Mouse (Mus musculus) embryo, embryonic 11 days (tissue): ENCODE measurements around the gene Capn13.
A peak's percentile ranks its signal among the peaks of the same experiment; 100 is the strongest.

Source experiments
- DNase-seq: peaks from one replicate; pipeline ENCODE4 v3.0.0-alpha.2; 2015

Gene Capn13

GRCm38 (mm10) chr17:73400862-73401261 is at the start of gene Capn13:
Capn13 (minus strand) TSS chr17:73400866.
- no peak for DNase-seq

- DNase-seq: no peak
These were observed 48.4 kb upstream of the Capn13 start for GRCm38 (mm10) chr17:73449104-73449503.

GRCm38 (mm10) chr17:73440798-73441197 is 40.1 kb upstream of the Capn13 start:
- DNase-seq: no peak

- no peak for DNase-seq
These were observed 31.9 kb upstream of the Capn13 start for GRCm38 (mm10) chr17:73432564-73433006.

- DNase-seq: no peak
These were observed 31.4 kb upstream of the Capn13 start for GRCm38 (mm10) chr17:73432058-73432457.

GRCm38 (mm10) chr17:73417382-73417781 is 16.7 kb upstream of the Capn13 start:
- DNase-seq: peak; percentile 32

- DNase-seq: no peak
These were observed 15.6 kb upstream of the Capn13 start for GRCm38 (mm10) chr17:73416181-73416795.

GRCm38 (mm10) chr17:73411817-73412216 is 11.2 kb upstream of the Capn13 start:
- DNase-seq: no peak

GRCm38 (mm10) chr17:73401272-73401671 is 606 bp upstream of the Capn13 start:
- DNase-seq: no peak

- DNase-seq: no peak
These were observed 1.5 kb downstream of the Capn13 start for GRCm38 (mm10) chr17:73399136-73399535.

- no peak for DNase-seq
These were observed 7.3 kb downstream of the Capn13 start for GRCm38 (mm10) chr17:73393361-73393760.

GRCm38 (mm10) chr17:73391771-73392170 is 8.9 kb downstream of the Capn13 start:
- no peak for DNase-seq

GRCm38 (mm10) chr17:73390191-73391089 is 10.2 kb downstream of the Capn13 start:
- DNase-seq: no peak

GRCm38 (mm10) chr17:73389336-73389735 is 11.3 kb downstream of the Capn13 start:
- no peak for DNase-seq

- DNase-seq: no peak
These were observed 14.1 kb downstream of the Capn13 start for GRCm38 (mm10) chr17:73386581-73386980.

- no peak for DNase-seq
These were observed 14.7 kb downstream of the Capn13 start for GRCm38 (mm10) chr17:73385940-73386339.

- no peak for DNase-seq
These were observed 18.2 kb downstream of the Capn13 start for GRCm38 (mm10) chr17:73382327-73383014.

GRCm38 (mm10) chr17:73381681-73382080 is 19.0 kb downstream of the Capn13 start:
- DNase-seq: no peak

- DNase-seq: no peak
These were observed 22.7 kb downstream of the Capn13 start for GRCm38 (mm10) chr17:73377778-73378484.

GRCm38 (mm10) chr17:73367334-73367733 is 33.3 kb downstream of the Capn13 start:
- DNase-seq: no peak

- DNase-seq: peak; percentile 1
These were observed 39.6 kb downstream of the Capn13 start for GRCm38 (mm10) chr17:73361054-73361453.

GRCm38 (mm10) chr17:73343632-73344390 is 56.9 kb downstream of the Capn13 start:
- DNase-seq: no peak
